Mouse (Mus musculus) midbrain, embryonic 16.5 days (tissue): Measurements from ENCODE around the gene Ccdc184. TPM values are rescaled to one million over a fixed set of nuclear protein-coding genes. Genes with fewer than 3 reads are reported as not detected.

ENCODE experiments used
- ATAC-seq: fragments of 200-750 bp; cut with Nextera tagmentation; 2 replicates; pipeline ENCODE4 v1.8.0; 2017; ENCODE audit warnings: moderate TSS enrichment
- H3K27ac ChIP-seq: fragments of 300-500 bp; sonication (generic); 2 replicates; pipeline ENCODE4 v1.5.1; 2014; ENCODE audit warnings: mild to moderate bottlenecking, low read length, mixed read lengths
- H3K27me3 ChIP-seq: fragments of 300-500 bp; sonication (generic); 2 replicates; pipeline ENCODE4 v1.6.1; 2014; ENCODE audit warnings: low read depth, low read length, mixed read lengths; ENCODE audit not compliant: control insufficient read depth, insufficient read depth
- H3K36me3 ChIP-seq: fragments of 300-500 bp; sonication (generic); 2 replicates; pipeline ENCODE4 v1.6.1; 2014; ENCODE audit warnings: mild to moderate bottlenecking, low read length, moderate library complexity, mixed read lengths; ENCODE audit not compliant: control insufficient read depth, insufficient read depth
- H3K4me1 ChIP-seq: fragments of 300-500 bp; sonication (generic); 2 replicates; pipeline ENCODE4 v1.6.1; 2014; ENCODE audit warnings: mild to moderate bottlenecking, low read length, mixed read lengths; ENCODE audit not compliant: control insufficient read depth, insufficient read depth
- H3K4me2 ChIP-seq: fragments of 300-500 bp; sonication (generic); 2 replicates; pipeline ENCODE4 v1.6.1; 2014; ENCODE audit warnings: mild to moderate bottlenecking, low read length, mixed read lengths
- H3K4me3 ChIP-seq: fragments of 300-500 bp; sonication (generic); 2 replicates; pipeline ENCODE4 v1.5.1; 2014; ENCODE audit warnings: low read depth, mild to moderate bottlenecking, low read length, moderate library complexity, mixed read lengths
- H3K9ac ChIP-seq: fragments of 300-500 bp; sonication (generic); 2 replicates; pipeline ENCODE4 v1.6.1; 2014; ENCODE audit warnings: low read depth, low read length, mixed read lengths
- H3K9me3 ChIP-seq: fragments of 300-500 bp; sonication (generic); replicated peaks from 2 replicates; pipeline ENCODE4 v1.6.1; 2014; ENCODE audit warnings: mild to moderate bottlenecking, low read length, mixed read lengths; ENCODE audit not compliant: control insufficient read depth, poor library complexity, severe bottlenecking
- WGBS: fragments of 180-500 bp; shearing (Covaris S2); extraction: QIAGEN DNeasy Blood & Tissue Kit; methylation state at CpG from one replicate; pipeline ENCODE4 v1.1.7; 2014; 5-methylcytosine and 5-hydroxymethylcytosine counted together
- polyA plus RNA-seq: library from polyadenylated mRNA; unstranded; fragments of >200 nt; fragmentation: Nextera tagmentation; extraction: Ambion mirVana; gene quantifications from 2 replicates; pipeline ENCODE4 v1.2.1, GENCODE M21; 2015

Ccdc184 gene
- polyA plus RNA-seq, 1 experiment from 2014 or later: 146 TPM

DNA sequence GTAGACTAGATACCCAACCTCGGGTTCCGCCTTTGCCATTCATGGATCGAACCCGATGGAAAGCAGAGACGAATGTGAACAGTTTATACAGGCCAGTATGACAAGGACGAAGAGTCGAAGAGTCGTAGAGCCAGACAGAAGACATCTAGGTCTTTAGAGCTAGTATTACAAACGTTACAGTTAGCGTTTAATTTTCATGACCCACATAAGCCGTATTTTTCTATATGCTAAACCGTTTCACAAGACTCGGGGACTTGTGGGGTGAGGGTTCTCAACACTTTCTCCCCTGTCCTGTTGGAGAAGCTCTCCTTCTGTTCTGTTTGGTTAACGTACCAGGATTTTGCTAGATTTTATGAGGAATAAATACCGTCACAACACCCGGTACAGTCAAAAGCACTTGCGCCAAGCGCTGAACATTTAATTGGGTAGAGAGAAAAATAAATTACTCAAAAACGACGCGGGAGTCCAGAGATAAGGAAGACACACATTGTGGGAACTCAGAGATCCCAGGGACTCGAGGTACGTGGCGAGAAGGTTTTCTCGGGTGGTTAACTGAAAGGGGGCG lies 13.7 kb downstream of the Ccdc184 start:
- no peak for ATAC-seq
- Histone ChIP-seq H3K4me3 (peak overlapping the region; percentile 67), H3K27me3 (peaks cover 6% of the 10 kb centered on the region; the same call in 1 of the 2 replicates), H3K9me3 (no peaks in the 10 kb centered on the region), H3K4me1 (peaks cover 5% of the 10 kb centered on the region), H3K27ac (peak overlapping the region; percentile 87), H3K36me3 (no peaks in the 10 kb centered on the region), H3K4me2 (peak overlapping the region; percentile 89), H3K9ac (peak overlapping the region; percentile 73)
- WGBS: 3% methylated on average over 26 of the region's 26 CpGs

DNA sequence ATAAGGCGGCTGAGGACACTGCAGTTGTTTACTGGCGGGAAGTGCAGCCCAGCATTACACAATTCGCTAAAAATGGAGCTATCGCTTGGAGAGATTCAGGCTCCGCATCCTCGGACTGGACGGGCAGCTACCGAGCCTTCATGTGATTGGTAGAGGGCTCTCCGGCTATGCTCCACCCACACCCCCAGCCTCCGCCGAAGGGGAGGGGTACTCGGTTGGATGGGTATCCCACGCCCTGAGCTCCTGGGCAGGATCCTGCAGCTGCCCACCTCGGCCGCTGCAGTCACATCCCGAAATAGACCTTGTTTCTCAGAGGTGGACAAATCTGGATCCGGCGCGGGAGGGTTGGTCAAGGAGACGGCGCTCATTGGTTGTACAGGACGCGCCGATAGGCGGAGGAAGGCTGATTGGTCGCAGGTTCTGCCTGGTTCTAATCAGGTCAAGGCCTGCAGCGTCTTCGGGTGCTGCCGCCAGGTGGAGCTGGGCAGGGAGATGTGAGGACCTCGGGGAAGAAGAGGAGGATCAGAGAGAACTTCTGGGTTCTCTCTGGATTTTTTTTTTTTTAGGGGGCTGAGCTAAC lies 14.3 kb downstream of the Ccdc184 start:
- peak overlapping the region; percentile 73 for H3K9ac ChIP-seq
- H3K4me2 ChIP-seq: peak overlapping the region; percentile 89
- peaks cover 6% of the 10 kb centered on the region; the same call in 1 of the 2 replicates for H3K27me3 ChIP-seq
- H3K4me3 ChIP-seq: peak overlapping the region; percentile 67
- under 1% methylated on average over 30 of the region's 30 CpGs for WGBS
- H3K36me3 ChIP-seq: no peaks in the 10 kb centered on the region
- H3K9me3 ChIP-seq: no peaks in the 10 kb centered on the region
- H3K4me1 ChIP-seq: peaks cover 5% of the 10 kb centered on the region
- ATAC-seq: peak; percentile 98
- H3K27ac ChIP-seq: peak overlapping the region; percentile 87

DNA sequence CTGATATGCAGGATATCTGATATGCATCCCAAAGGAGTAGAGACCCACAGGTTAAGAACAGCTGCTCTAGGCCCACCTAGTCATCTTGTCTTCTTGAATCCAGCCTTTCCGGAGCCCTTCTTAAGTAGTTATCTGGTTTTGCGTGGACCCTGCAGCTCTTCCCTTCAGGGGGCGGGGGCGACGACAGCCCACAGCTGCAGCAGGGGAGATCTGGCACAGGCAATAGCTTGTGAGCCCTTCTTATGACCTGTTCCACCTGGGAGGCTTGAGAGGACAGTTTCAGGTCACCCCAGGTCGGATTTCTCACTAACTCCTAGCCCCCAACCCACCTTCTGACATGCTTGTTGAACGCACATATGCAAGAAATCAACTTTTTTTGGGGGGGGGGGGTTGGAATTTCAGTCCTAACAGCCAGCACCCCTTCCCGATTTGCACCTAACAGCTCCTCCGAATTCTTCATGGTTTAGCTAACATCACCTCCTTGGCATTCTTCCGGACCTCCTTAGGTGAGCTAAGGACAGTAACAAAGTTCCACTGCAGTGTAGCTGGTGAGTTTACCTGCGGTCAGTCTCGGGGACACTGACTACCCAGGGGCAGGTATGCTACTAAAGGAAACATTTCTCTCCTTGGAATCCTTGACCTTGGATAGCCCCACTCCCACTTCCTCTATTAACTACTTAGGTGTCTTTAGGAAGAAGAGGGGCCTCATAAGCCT lies 15.1 kb downstream of the Ccdc184 start:
- WGBS: 72% methylated on average over 12 of the region's 12 CpGs
- no peaks in the 10 kb centered on the region for H3K9me3 ChIP-seq

DNA sequence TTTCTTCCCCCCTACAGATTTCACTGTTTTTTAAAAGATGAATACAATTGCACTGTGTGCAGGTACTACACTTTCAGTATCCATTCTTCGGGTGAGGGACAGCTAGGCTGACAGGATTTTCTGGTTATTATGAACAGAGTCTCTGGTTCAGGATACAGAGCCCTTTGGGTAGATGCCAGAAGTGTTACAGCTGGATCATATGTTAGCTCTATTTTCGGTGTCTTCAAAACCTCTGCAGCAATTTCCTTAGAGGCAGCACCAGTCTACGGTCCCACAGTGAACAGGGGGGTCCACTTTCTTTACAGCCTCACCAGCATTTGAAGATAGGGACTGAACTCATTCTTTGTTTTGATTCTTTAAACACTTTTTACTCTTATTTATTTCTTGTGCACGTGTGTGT lies 17.5 kb downstream of the Ccdc184 start:
- Histone ChIP-seq H3K4me3 (no peak overlapping the region), H3K9ac (no peak overlapping the region), H3K27ac (no peak overlapping the region), H3K36me3 (no peaks in the 10 kb centered on the region), H3K9me3 (no peaks in the 10 kb centered on the region), H3K27me3 (no peaks in the 10 kb centered on the region), H3K4me2 (no peak overlapping the region), H3K4me1 (peaks cover 5% of the 10 kb centered on the region)
- WGBS: 75% methylated on average over 4 of the region's 4 CpGs
- no peak for ATAC-seq

More for the DNA sequence above, 15.1 kb downstream of the Ccdc184 start:
- peaks cover 5% of the 10 kb centered on the region for H3K4me1 ChIP-seq
- H3K4me3 ChIP-seq: no peak overlapping the region
- H3K27me3 ChIP-seq: peaks cover 4% of the 10 kb centered on the region; the same call in 1 of the 2 replicates
- no peak overlapping the region for H3K4me2 ChIP-seq
- H3K27ac ChIP-seq: no peak overlapping the region
- H3K9ac ChIP-seq: no peak overlapping the region; the same call in 1 of the 2 replicates
- H3K36me3 ChIP-seq: no peaks in the 10 kb centered on the region
- no peak for ATAC-seq

DNA sequence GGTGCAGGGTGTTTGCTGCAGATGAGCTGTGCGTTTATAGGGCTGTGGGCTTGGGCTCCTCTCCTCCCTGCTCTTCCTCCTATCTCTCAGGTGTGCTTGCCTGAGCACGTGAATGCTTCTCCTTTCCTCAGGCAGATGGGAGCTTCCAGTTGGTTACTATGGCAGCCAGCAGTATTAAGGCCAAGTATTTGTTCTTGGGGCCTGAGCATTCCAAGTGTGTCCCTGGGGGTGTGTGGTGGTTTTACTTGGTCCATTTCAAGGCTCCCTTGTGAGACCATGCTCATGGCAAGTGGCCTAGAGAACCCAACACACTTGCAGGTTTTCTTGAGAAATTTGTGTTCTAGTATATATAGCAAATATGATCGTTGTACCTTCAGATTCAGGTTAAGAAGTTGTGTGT lies 28.5 kb downstream of the Ccdc184 start, which contains the start of gene Olfr288:
Gene Olfr288 (minus strand): TSS at position 101 of the 400 bp plus-strand sequence.
- no peak within 1 kb of the TSS for H3K27ac ChIP-seq
- no peak for ATAC-seq
- H3K4me1 ChIP-seq: no peaks in the 10 kb centered on the region
- H3K9me3 ChIP-seq: no peaks in the 10 kb centered on the region
- 75% methylated on average over 3 of the region's 3 CpGs for WGBS
- H3K4me2 ChIP-seq: no peak within 1 kb of the TSS
- H3K27me3 ChIP-seq: no peaks in the 10 kb centered on the region
- H3K4me3 ChIP-seq: no peak within 1 kb of the TSS
- H3K36me3 ChIP-seq: no peaks in the 10 kb centered on the region
- no peak within 1 kb of the TSS for H3K9ac ChIP-seq

DNA sequence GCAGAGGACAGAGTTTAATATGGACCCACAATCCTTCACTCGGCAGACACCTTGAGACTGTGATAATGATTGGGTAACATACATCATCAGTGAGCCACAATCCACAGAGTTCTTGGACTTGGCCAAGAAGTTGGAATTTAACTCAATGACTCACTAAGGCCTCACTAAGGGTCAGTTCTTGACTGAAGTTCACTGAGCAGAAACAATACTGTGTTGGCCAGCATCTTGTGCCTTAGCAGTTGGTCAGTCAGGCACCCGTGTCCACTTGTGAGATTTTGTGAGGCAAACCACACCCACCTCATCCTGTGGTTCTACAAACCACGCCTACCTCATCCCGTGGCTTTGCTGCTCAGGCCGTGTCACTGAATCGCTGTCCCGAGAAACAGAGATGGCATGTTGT lies 42.7 kb downstream of the Ccdc184 start:
- Histone ChIP-seq H3K9ac (no peak overlapping the region), H3K4me1 (no peaks in the 10 kb centered on the region), H3K36me3 (no peaks in the 10 kb centered on the region), H3K27me3 (no peaks in the 10 kb centered on the region), H3K4me2 (no peak overlapping the region), H3K27ac (no peak overlapping the region), H3K9me3 (no peaks in the 10 kb centered on the region), H3K4me3 (no peak overlapping the region)
- 86% methylated on average over 7 of the region's 7 CpGs for WGBS
- ATAC-seq: no peak

DNA sequence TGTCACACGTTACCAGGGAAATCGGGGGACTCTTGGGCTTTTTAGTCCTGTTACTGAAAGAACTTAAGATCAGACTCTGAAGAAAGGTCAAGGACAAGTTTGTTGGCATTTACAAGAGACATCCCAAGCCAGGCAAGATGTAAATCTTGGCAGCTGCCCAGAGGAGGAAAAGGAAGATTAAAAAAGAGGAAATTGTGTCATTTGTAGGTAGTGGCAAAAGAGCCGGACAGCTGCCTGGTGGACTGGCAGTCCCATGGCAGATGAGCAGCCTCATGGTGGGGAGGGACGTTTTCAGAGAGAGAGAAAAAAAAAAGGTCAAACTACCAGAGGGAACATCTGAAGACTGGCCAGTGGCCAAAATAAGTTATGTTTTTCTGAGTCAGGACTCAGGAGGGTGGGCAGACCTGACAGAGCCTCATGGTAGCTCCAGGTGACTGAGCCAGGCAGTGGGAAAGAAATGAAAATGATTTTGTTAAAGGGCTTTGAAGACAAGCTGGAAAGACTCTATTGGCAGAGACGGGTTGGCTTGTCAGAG lies 46.4 kb downstream of the Ccdc184 start:
- Histone ChIP-seq H3K36me3 (no peaks in the 10 kb centered on the region), H3K4me1 (no peaks in the 10 kb centered on the region), H3K9ac (no peak overlapping the region), H3K9me3 (no peaks in the 10 kb centered on the region), H3K27me3 (no peaks in the 10 kb centered on the region), H3K27ac (no peak overlapping the region), H3K4me3 (no peak overlapping the region), H3K4me2 (no peak overlapping the region)
- ATAC-seq: no peak
- 83% methylated on average over 5 of the region's 5 CpGs for WGBS

DNA sequence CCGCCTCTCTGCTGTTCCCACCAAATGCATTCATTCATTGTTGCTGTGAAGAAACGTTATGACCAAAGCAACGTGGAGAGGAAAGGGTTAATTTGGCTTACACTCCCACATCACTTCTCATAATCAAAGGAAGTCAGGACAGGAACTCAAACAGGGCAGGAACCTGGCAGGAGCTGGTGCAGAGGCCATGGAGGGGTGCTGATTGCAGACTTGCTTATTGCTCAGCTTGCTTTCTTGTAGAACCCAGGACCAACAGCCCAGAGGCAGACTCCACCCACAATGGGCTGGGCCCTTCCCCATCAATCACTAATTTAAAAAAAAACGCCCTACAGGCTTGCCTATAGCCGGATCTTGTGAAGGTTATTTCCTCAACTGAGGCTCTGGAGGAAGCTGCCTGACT lies 47.2 kb downstream of the Ccdc184 start:
- H3K36me3 ChIP-seq: no peaks in the 10 kb centered on the region
- H3K4me2 ChIP-seq: no peak overlapping the region
- H3K9me3 ChIP-seq: no peaks in the 10 kb centered on the region
- WGBS: 70% methylated on average over 5 of the region's 5 CpGs
- no peaks in the 10 kb centered on the region for H3K4me1 ChIP-seq
- H3K27me3 ChIP-seq: no peaks in the 10 kb centered on the region
- no peak overlapping the region for H3K9ac ChIP-seq
- H3K27ac ChIP-seq: no peak overlapping the region
- no peak for ATAC-seq
- no peak overlapping the region for H3K4me3 ChIP-seq
